Mouse (Mus musculus) kidney, postnatal 0 days (tissue): ENCODE measurements at regions not wholly inside any gene's neighbourhood (a gene's known extent, or its start where the extent isn't known, plus 50 kb on each side); places are given as distances from the start of the nearest gene placed in this dataset.

Source experiments
- ATAC-seq: fragments of 200-750 bp; cut with Nextera tagmentation; replicated peaks from 2 replicates; pipeline ENCODE4 v1.8.0; 2017; ENCODE audit warnings: low read depth, moderate number of reproducible peaks, moderate TSS enrichment, moderate library complexity; ENCODE audit not compliant: low FRiP score
- DNase-seq: peaks from one replicate; pipeline ENCODE4 v3.0.0-alpha.2; 2016; ENCODE audit warnings: low spot score
- H3K27ac ChIP-seq: fragments of 300-500 bp; sonication (generic); 2 replicates; pipeline ENCODE4 v1.5.1; 2014; ENCODE audit warnings: mild to moderate bottlenecking
- H3K27me3 ChIP-seq: fragments of 300-500 bp; sonication (generic); 2 replicates; pipeline ENCODE4 v1.6.1; 2014; ENCODE audit warnings: low read length, mixed read lengths; ENCODE audit not compliant: insufficient read depth
- H3K36me3 ChIP-seq: fragments of 300-500 bp; sonication (generic); 2 replicates; pipeline ENCODE4 v1.6.1; 2014; ENCODE audit warnings: low read length, mixed read lengths; ENCODE audit not compliant: insufficient read depth
- H3K4me1 ChIP-seq: fragments of 300-500 bp; sonication (generic); replicated peaks from 2 replicates; pipeline ENCODE4 v1.6.1; 2014; ENCODE audit warnings: antibody characterized with exemption, low read length, mixed read lengths; ENCODE audit not compliant: insufficient read depth
- H3K4me2 ChIP-seq: fragments of 300-500 bp; sonication (generic); 2 replicates; pipeline ENCODE4 v1.6.1; 2014; ENCODE audit warnings: mild to moderate bottlenecking, low read length, moderate library complexity, mixed read lengths
- H3K4me3 ChIP-seq: fragments of 300-500 bp; sonication (generic); replicated peaks from 2 replicates; pipeline ENCODE4 v1.5.1; 2014; ENCODE audit warnings: low read depth, low read length
- H3K9ac ChIP-seq: fragments of 300-500 bp; sonication (generic); 2 replicates; pipeline ENCODE4 v1.6.1; 2014; ENCODE audit warnings: low read depth, low read length
- H3K9me3 ChIP-seq: fragments of 300-500 bp; sonication (generic); replicated peaks from 2 replicates; pipeline ENCODE4 v1.6.1; 2016; ENCODE audit warnings: low read length, inconsistent platforms, mixed read lengths
- CTCF ChIP-seq: IDR thresholded peaks from 2 replicates; pipeline ENCODE4 v1.5.1; 2016; ENCODE audit warnings: antibody characterized with exemption, low read depth, mild to moderate bottlenecking, moderate library complexity
- WGBS: fragments of 180-500 bp; shearing (Covaris S2); extraction: QIAGEN DNeasy Blood & Tissue Kit; methylation state at CpG from one replicate; pipeline ENCODE4 v1.1.7; 2014; 5-methylcytosine and 5-hydroxymethylcytosine counted together

GRCm38 (mm10) chr8:109355168-109355567 is 138.7 kb upstream of the Pmfbp1 start:
- DNase-seq (no peak), ATAC-seq (no peak)
- no peak overlapping the region for H3K4me3 ChIP-seq
- H3K27me3 ChIP-seq: no peaks in the 10 kb centered on the region
- H3K4me1 ChIP-seq: no peaks in the 10 kb centered on the region
- no peaks in the 10 kb centered on the region for H3K36me3 ChIP-seq
- 84% methylated on average over 9 of the region's 9 CpGs for WGBS
- no peak overlapping the region for H3K4me2 ChIP-seq
- no peak overlapping the region for H3K9ac ChIP-seq
- H3K9me3 ChIP-seq: no peaks in the 10 kb centered on the region
- no peak overlapping the region for H3K27ac ChIP-seq
- no peak for TF ChIP-seq CTCF

GRCm38 (mm10) chr8:109359396-109360051 is 134.3 kb upstream of the Pmfbp1 start:
- Histone ChIP-seq H3K4me3 (no peak overlapping the region), H3K27me3 (no peaks in the 10 kb centered on the region), H3K9me3 (no peaks in the 10 kb centered on the region), H3K27ac (no peak overlapping the region), H3K4me1 (no peaks in the 10 kb centered on the region), H3K4me2 (peak overlapping the region; percentile 58), H3K36me3 (no peaks in the 10 kb centered on the region), H3K9ac (no peak overlapping the region)
- ATAC-seq (no peak), DNase-seq (peak; percentile 15)
- 33% methylated on average over 16 of the region's 16 CpGs for WGBS
- TF ChIP-seq CTCF: no peak

GRCm38 (mm10) chr8:109360081-109360715 is 133.6 kb upstream of the Pmfbp1 start:
- Histone ChIP-seq H3K4me3 (peak overlapping the region; percentile 28; the same call in 1 of the 2 replicates), H3K4me1 (no peaks in the 10 kb centered on the region), H3K27me3 (no peaks in the 10 kb centered on the region), H3K4me2 (peak overlapping the region; percentile 58), H3K36me3 (no peaks in the 10 kb centered on the region), H3K27ac (no peak overlapping the region), H3K9me3 (no peaks in the 10 kb centered on the region), H3K9ac (no peak overlapping the region)
- ATAC-seq (no peak), DNase-seq (peak; percentile 35)
- no peak for TF ChIP-seq CTCF
- WGBS: 23% methylated on average over 14 of the region's 14 CpGs

- H3K27ac ChIP-seq: no peak overlapping the region
- no peaks in the 10 kb centered on the region for H3K9me3 ChIP-seq
- no peaks in the 10 kb centered on the region for H3K27me3 ChIP-seq
- ATAC-seq: no peak
- peak overlapping the region; percentile 58 for H3K4me2 ChIP-seq
- peak overlapping the region; percentile 28 for H3K4me3 ChIP-seq
- H3K4me1 ChIP-seq: no peaks in the 10 kb centered on the region
- DNase-seq: peak; percentile 43
- 4% methylated on average over 16 of the region's 16 CpGs for WGBS
- no peak for TF ChIP-seq CTCF
- no peak overlapping the region for H3K9ac ChIP-seq
- no peaks in the 10 kb centered on the region for H3K36me3 ChIP-seq
Observed at GRCm38 (mm10) chr8:109360904-109361303, 132.9 kb upstream of the Pmfbp1 start.

- Histone ChIP-seq H3K9ac (no peak overlapping the region), H3K36me3 (no peaks in the 10 kb centered on the region), H3K4me3 (no peak overlapping the region), H3K4me1 (no peaks in the 10 kb centered on the region), H3K4me2 (no peak overlapping the region), H3K27ac (no peak overlapping the region), H3K9me3 (no peaks in the 10 kb centered on the region), H3K27me3 (no peaks in the 10 kb centered on the region)
- 72% methylated on average over 7 of the region's 7 CpGs for WGBS
- no peak for ATAC-seq
- no peak for DNase-seq
- no peak for TF ChIP-seq CTCF
Observed at GRCm38 (mm10) chr8:109361575-109362361, 132.1 kb upstream of the Pmfbp1 start.

GRCm38 (mm10) chr8:109363185-109363845 is 130.5 kb upstream of the Pmfbp1 start:
- H3K36me3 ChIP-seq: no peaks in the 10 kb centered on the region
- no peak for TF ChIP-seq CTCF
- H3K27ac ChIP-seq: no peak overlapping the region
- ATAC-seq (no peak), DNase-seq (no peak)
- no peak overlapping the region for H3K9ac ChIP-seq
- WGBS: 92% methylated on average over 15 of the region's 15 CpGs
- H3K4me3 ChIP-seq: no peak overlapping the region
- H3K27me3 ChIP-seq: no peaks in the 10 kb centered on the region
- no peak overlapping the region for H3K4me2 ChIP-seq
- no peaks in the 10 kb centered on the region for H3K9me3 ChIP-seq
- H3K4me1 ChIP-seq: no peaks in the 10 kb centered on the region
